Mouse (Mus musculus): ENCODE measurements at regions not wholly inside any gene's neighbourhood (a gene's known extent, or its start where the extent isn't known, plus 50 kb on each side); places are given as distances from the start of the nearest gene placed in this dataset.

GRCm38 (mm10) chr10:21790991-21791390 is 91.0 kb upstream of the Sgk1 start:
- TF ChIP-seq CTCF (IDR thresholded peaks at IDR 0.05; ENCODE audit: low read depth) (no peak), EP300 (IDR thresholded peaks at IDR 0.05; ENCODE audit: low read depth) (no peak)

All from liver, embryonic 14.5 days (tissue).